Mouse (Mus musculus) CH12.LX (cell line): Measurements from ENCODE around the gene Elf1.

Experiments
- CHD2 ChIP-seq: IDR thresholded peaks from 2 replicates; pipeline ENCODE4 v1.6.1; 2011; ENCODE audit warnings: low read length, improper control_type of control experiment
- CTCF ChIP-seq, 2 experiments: IDR thresholded peaks in 1 of 2; conservative IDR thresholded peaks in 1 of 2; 2 replicates each; pipeline ENCODE4 v1.5.1; 2011 to 2012; ENCODE audit warnings: low read depth in 2 of 2, low read length in 2 of 2, improper control_type of control experiment in 1 of 2, inconsistent platforms in 1 of 2, mild to moderate bottlenecking in 1 of 2, moderate library complexity in 1 of 2
- E2F4 ChIP-seq: IDR thresholded peaks from 2 replicates; pipeline ENCODE4 v1.6.1; 2011; ENCODE audit warnings: low read depth, low read length, improper control_type of control experiment; ENCODE audit not compliant: insufficient replicate concordance
- GABPA ChIP-seq: IDR thresholded peaks from 2 replicates; pipeline ENCODE4 v1.6.1; 2012; ENCODE audit warnings: low read depth, low read length, improper control_type of control experiment, inconsistent platforms; ENCODE audit not compliant: insufficient replicate concordance
- JUN ChIP-seq: IDR thresholded peaks from 2 replicates; pipeline ENCODE4 v1.6.1; 2011; ENCODE audit warnings: low read depth, mild to moderate bottlenecking, low read length, improper control_type of control experiment, moderate library complexity; ENCODE audit not compliant: insufficient read depth
- NELFE ChIP-seq: IDR thresholded peaks from 2 replicates; pipeline ENCODE4 v1.6.1; 2011; ENCODE audit warnings: low read depth, low read length, improper control_type of control experiment
- NRF1 ChIP-seq: IDR thresholded peaks from 2 replicates; pipeline ENCODE4 v1.6.1; 2014; ENCODE audit warnings: low read depth, mild to moderate bottlenecking, inconsistent platforms, low read length, improper control_type of control experiment, moderate library complexity
- POLR2A ChIP-seq: IDR thresholded peaks from 2 replicates; pipeline ENCODE4 v1.6.1; 2011; ENCODE audit warnings: low read depth, mild to moderate bottlenecking, improper control_type of control experiment, low read length
- POLR2AphosphoS2 ChIP-seq: IDR thresholded peaks from 2 replicates; pipeline ENCODE4 v1.6.1; 2011; ENCODE audit warnings: low read depth, low read length, improper control_type of control experiment
- SMC3 ChIP-seq: IDR thresholded peaks from 2 replicates; pipeline ENCODE4 v1.6.1; 2011; ENCODE audit warnings: low read depth, low read length, improper control_type of control experiment
- TCF12 ChIP-seq: IDR thresholded peaks from 2 replicates; pipeline ENCODE4 v1.6.1; 2014; ENCODE audit warnings: low read depth, mild to moderate bottlenecking, inconsistent platforms, low read length, improper control_type of control experiment
- USF1 ChIP-seq: IDR thresholded peaks from 2 replicates; pipeline ENCODE4 v1.6.1; 2014; ENCODE audit warnings: low read depth, mild to moderate bottlenecking, inconsistent platforms, low read length, improper control_type of control experiment
- USF2 ChIP-seq: conservative IDR thresholded peaks from 2 replicates; pipeline ENCODE4 v1.6.1; 2011; ENCODE audit warnings: low read depth, low read length, improper control_type of control experiment
- ZMIZ1 ChIP-seq: IDR thresholded peaks from 2 replicates; pipeline ENCODE4 v1.6.1; 2012; ENCODE audit warnings: low read depth, mild to moderate bottlenecking, inconsistent platforms, low read length, improper control_type of control experiment

DNA sequence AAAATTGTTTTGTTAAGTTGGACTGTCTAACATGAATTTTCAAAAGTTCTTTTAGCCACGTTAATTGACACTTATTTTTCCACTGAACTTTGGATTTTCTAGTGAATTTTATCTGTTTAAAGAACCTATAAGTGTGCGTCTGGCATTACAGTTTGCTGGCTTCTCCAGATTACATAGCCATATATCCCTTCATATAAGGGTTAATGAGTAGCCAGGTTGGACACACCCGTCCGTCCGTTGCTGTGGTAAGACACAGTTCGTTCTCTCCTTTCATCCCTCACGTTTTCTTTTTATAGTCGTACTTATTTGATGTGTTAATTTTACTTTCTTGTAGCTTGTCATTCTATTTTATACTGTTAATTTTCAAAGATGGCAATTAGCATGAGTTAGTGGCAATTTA lies 34.1 kb downstream of the Elf1 start:
- TF ChIP-seq CTCF (conservative IDR thresholded peaks at IDR 0.05 in 1 of 2, IDR thresholded peaks at IDR 0.05 in 1 of 2; ENCODE audit: low read depth in 2 of 2, low read length in 2 of 2) (no peak), POLR2AphosphoS2 (no peak), NRF1 (no peak), CHD2 (no peak), E2F4 (no peak), NELFE (no peak), USF1 (no peak), SMC3 (no peak), GABPA (no peak), TCF12 (no peak), USF2 (no peak), JUN (no peak), ZMIZ1 (no peak), POLR2A (no peak)
